17 mouse cellular contexts compared by ENCODE assay signal in the genomic region with DNA sequence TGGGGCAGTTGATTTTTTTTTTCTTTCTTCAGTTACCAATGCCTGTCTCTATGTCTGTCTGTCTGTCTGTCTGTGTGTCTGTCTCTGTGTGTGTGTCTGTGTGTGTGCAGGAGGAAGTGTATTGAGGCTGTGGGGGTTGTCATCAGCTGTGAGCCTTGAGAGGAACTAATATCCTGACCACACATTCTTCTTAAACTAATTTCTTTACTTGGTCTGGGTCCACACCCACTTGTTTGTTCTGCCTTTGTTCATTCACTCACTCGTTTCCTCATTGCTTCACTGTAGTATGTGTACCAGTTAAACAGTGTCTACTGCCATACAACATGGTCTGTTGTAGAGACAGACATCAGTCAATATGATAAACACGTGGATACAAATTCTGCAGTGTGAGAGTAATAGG. TPM values are rescaled to one million over a fixed set of nuclear protein-coding genes. Genes with fewer than 3 reads are reported as not detected.
DNase-seq lines count a peak whose midpoint lies in the region; ATAC-seq lines count a peak whose summit lies in the region.
"Had no signal": no experiment of that assay in that cellular context is flagged by ENCODE, and none has a peak within 500 bp of the region (broad histone marks: within the 10 kb centered on the region; RNA-seq: fewer than 3 reads in every experiment).

No protein-coding gene starts in this region.

- peak; percentile 10 to 16 for DNase-seq in spleen, postnatal 36 days (ENCODE audit: low spot score in 2 of 2)
- DNase-seq in spleen, adult 18-20 months: no peak
- DNase-seq in MEL-GATA-1-ER (ENCODE audit: extremely low read depth, low read depth): peak; percentile 44
- no peak for DNase-seq in gastrocnemius, postnatal 25 days
- DNase-seq in yolk sac, embryonic 10.5 days (ENCODE audit: low spot score): no peak
- DNase-seq in layer of hippocampus, postnatal 14 days (ENCODE audit: low spot score in 2 of 2): no peak
- DNase-seq: adrenal gland, adult 8-10 months; cerebellum, adult 9-11 months; gastrocnemius, postnatal 14 days; kidney, adult 8-10 months; kidney, postnatal 14 days; layer of hippocampus, adult 9-11 months; right cerebral cortex, postnatal 25 days; thymus, postnatal 36 days had no signal

- ATAC-seq in megakaryocyte, adult 5-6 weeks (ENCODE audit: poor library complexity, severe bottlenecking): peak; percentile 94
- ATAC-seq: forebrain, embryonic 15.5 days; midbrain, embryonic 16.5 days had no signal

RNA-seq across cellular contexts. Expression of a gene that starts 45.2 kb away (rescaled TPM):
- 493 and 520 TPM in 2 replicates for total RNA-seq in megakaryocyte, adult 5-6 weeks (2015)
- total RNA-seq in megakaryocyte, adult 5-6 weeks (2017): 221 and 239 TPM in 2 replicates
- total RNA-seq in gastrocnemius, postnatal 25 days (2021): 10 to 100 TPM; 92.9 to 99.0 TPM
- 100 to 1,000 TPM; 800 to 831 TPM for total RNA-seq in layer of hippocampus, postnatal 14 days (2021)

Comparison
In these comparisons a context has a peak if more than half of its experiments do, and no peak if none do; other contexts are left out.
1. DNase-seq: peak in spleen, postnatal 36 days (2 of 2) and MEL-GATA-1-ER (single experiment); none in spleen, adult 18-20 months (0 of 2), gastrocnemius, postnatal 25 days (single experiment), yolk sac, embryonic 10.5 days (single experiment) and layer of hippocampus, postnatal 14 days (0 of 2).